Mouse (Mus musculus) CD8-positive naive resting alpha-beta T cell, adult 2 months (primary cell): ENCODE results near the gene Gm17467.
"Not testable (repeated sequence)": the region's sequence is repeated elsewhere in the genome, so short reads cannot be mapped to it uniquely, and the experiment has no call there.

ENCODE experiments used
- DNase-seq, 2 experiments: peaks; one replicate each; pipeline ENCODE4 v3.0.0; 2022; ENCODE audit warnings: low read depth in 2 of 2, low spot score in 2 of 2

Gm17467 gene

DNA sequence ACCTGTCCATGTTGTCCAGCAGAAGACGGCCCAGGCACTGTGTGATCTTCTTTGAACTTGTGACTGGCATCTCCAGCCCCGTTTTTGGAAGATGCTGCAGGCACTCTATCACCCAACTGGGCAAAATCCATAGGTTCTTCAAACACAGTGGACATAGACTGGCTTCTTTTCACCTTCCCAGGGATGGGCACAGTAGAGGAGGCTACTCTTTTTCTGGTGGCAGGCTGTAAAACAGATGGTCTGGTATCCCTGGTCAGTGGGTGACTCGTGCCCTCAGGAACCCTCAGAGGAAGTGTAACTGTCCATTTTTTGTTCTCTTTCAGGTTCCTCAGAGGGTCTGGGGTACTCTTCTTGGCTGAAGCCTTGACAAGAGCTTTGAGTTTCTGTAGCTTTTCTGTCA is at the start of gene Gm17467:
Gm17467 (minus strand) TSS at position 101 of the 400 bp plus-strand sequence.
- not testable (repeated sequence) for DNase-seq
